Mouse (Mus musculus): ENCODE data around the gene Epha8. TPM values are rescaled to one million over a fixed set of nuclear protein-coding genes. Genes with fewer than 3 reads are reported as not detected.

The Epha8 gene
- polyA plus RNA-seq, 1 experiment from 2014 or later, result 1.1 TPM

DNA sequence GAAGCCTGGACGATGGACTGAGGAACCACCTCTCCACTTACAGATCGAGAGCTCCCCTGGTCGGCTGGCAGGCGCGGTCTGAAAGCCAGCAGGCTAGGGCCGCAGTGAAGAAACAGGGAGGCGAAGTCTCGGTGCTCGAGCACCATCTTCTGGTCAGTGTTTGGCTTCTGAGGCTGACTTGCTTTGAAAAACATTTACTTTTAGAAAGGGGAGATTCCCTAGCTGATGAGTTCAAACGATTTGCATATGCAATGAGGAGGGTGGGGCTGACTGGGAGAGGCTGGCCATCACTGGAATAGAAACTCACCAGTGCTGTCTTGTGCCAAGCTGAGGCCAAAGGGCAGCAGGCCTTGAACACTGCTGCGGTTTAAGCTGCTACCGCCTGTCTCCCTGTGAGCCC lies 24.7 kb upstream of the Epha8 start:
- ATAC-seq (replicated peaks; ENCODE audit: low FRiP score, low TSS enrichment, low read depth), result 0 out of 2 replicates have a peak, but pooled peaks have one; percentile 60
- WGBS, result 6% methylated on average over 12 of the region's 12 CpGs
- no peak overlapping the region for H3K27ac ChIP-seq (ENCODE audit: low read depth)

DNA sequence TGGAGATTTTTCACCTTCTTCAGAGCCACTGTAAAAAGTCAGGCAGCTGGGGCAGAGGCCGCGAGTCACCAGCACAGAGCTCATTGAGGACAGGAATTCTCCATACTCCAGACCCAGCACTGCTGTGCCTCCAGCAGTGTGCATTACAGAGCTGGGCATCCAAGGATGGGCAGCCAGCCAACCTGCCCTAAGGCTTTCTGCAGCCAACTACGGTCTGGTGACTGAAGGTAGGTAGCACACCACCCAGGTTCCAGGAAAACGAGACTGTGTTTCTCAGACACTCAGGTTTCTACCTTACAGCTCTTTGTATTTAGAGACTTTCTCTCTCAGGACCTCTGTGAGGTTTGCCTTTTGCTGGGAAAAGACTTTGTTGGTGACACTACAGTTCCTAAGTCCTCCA lies 24.3 kb upstream of the Epha8 start:
- Histone ChIP-seq H3K4me3 (ENCODE audit: low read depth, low read length) (no peak overlapping the region), H3K27ac (ENCODE audit: low read depth) (no peak overlapping the region), H3K4me1 (replicated peaks; ENCODE audit: control insufficient read depth, insufficient read depth, low read length) (no peaks in the 10 kb centered on the region), H3K4me2 (ENCODE audit: low read length) (no peak overlapping the region), H3K9ac (ENCODE audit: low read length) (no peak overlapping the region), H3K36me3 (ENCODE audit: control insufficient read depth, insufficient read depth, low read length) (0 out of 2 replicates have a peak, but pooled peaks cover 2% of the 10 kb centered on the region), H3K9me3 (ENCODE audit: control insufficient read depth, low read length) (no peaks in the 10 kb centered on the region), H3K27me3 (replicated peaks; ENCODE audit: control insufficient read depth, insufficient read depth, low read length) (peaks cover 4% of the 10 kb centered on the region; the same call in 1 of the 2 replicates)
- WGBS, result 73% methylated on average over 4 of the region's 4 CpGs
- DNase-seq (ENCODE audit: low spot score) (no peak), ATAC-seq (replicated peaks; ENCODE audit: low FRiP score, low TSS enrichment, low read depth) (no peak)

More for the DNA sequence above, 24.7 kb upstream of the Epha8 start:
- no peak overlapping the region for H3K4me2 ChIP-seq (ENCODE audit: low read length)
- no peaks in the 10 kb centered on the region for H3K4me1 ChIP-seq (replicated peaks; ENCODE audit: control insufficient read depth, insufficient read depth, low read length)
- DNase-seq (ENCODE audit: low spot score), result peak; percentile 78
- H3K36me3 ChIP-seq (ENCODE audit: control insufficient read depth, insufficient read depth, low read length), result peaks cover 6% of the 10 kb centered on the region; the same call in 1 of the 2 replicates
- H3K27me3 ChIP-seq (replicated peaks; ENCODE audit: control insufficient read depth, insufficient read depth, low read length), result peaks cover 4% of the 10 kb centered on the region; the same call in 1 of the 2 replicates
- H3K4me3 ChIP-seq (ENCODE audit: low read depth, low read length), result no peak overlapping the region
- no peaks in the 10 kb centered on the region for H3K9me3 ChIP-seq (ENCODE audit: control insufficient read depth, low read length)
- no peak overlapping the region for H3K9ac ChIP-seq (ENCODE audit: low read length)

DNA sequence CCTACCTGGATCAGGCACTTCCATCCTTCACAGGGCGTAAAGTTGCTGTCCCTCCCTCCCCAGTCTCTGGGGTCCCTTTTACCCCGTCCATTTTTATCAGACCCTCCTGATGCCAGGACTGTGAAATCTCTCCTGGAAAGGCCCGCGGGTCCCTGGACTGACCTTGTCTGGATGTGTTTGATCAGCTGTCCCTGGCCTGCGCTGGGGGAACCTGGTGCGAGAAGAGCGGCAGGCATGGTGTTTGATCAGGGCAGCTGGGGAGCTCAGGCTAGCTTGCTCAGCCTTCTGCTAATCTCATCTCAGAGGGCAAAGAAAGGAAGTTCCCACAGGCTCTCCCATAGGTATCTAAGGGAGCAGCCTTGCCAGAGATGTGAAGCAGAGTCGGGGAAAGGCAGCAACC lies 20.6 kb upstream of the Epha8 start:
- 45% methylated on average over 8 of the region's 8 CpGs for WGBS
- ATAC-seq (replicated peaks; ENCODE audit: low FRiP score, low TSS enrichment, low read depth) (no peak), DNase-seq (ENCODE audit: low spot score) (no peak)
- H3K27ac ChIP-seq (ENCODE audit: low read depth), result no peak overlapping the region
- H3K4me1 ChIP-seq (replicated peaks; ENCODE audit: control insufficient read depth, insufficient read depth, low read length), result no peaks in the 10 kb centered on the region
- no peak overlapping the region for H3K4me2 ChIP-seq (ENCODE audit: low read length)
- H3K27me3 ChIP-seq (replicated peaks; ENCODE audit: control insufficient read depth, insufficient read depth, low read length), result peaks cover 4% of the 10 kb centered on the region; the same call in 1 of the 2 replicates
- no peaks in the 10 kb centered on the region for H3K9me3 ChIP-seq (ENCODE audit: control insufficient read depth, low read length)
- no peak overlapping the region for H3K4me3 ChIP-seq (ENCODE audit: low read depth, low read length)
- H3K36me3 ChIP-seq (ENCODE audit: control insufficient read depth, insufficient read depth, low read length), result no peaks in the 10 kb centered on the region
- no peak overlapping the region for H3K9ac ChIP-seq (ENCODE audit: low read length)

DNA sequence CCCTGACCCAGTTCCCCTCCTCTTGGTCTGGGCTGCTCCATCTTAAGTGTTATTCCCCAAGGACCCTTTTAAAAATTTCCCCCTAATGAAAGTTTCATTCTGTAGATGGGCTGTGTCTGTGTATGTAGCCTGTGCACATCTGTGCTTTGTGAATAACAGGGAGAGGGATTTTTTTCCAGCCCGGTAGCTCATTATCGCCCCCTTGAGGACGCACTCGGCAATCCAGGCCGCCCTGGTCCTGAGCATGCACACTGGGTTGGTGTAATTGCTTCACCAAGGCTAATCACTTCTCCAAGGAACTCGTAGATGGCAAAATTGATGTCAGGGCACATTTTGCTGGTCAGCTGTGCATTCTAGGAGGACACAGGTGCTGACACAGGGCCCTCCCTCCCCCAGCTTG lies 14.3 kb upstream of the Epha8 start:
- Histone ChIP-seq H3K4me2 (ENCODE audit: low read length) (no peak overlapping the region), H3K4me3 (ENCODE audit: low read depth, low read length) (no peak overlapping the region), H3K9me3 (ENCODE audit: control insufficient read depth, low read length) (no peaks in the 10 kb centered on the region), H3K27ac (ENCODE audit: low read depth) (no peak overlapping the region), H3K27me3 (replicated peaks; ENCODE audit: control insufficient read depth, insufficient read depth, low read length) (peaks cover 33% of the 10 kb centered on the region; the same call in 1 of the 2 replicates), H3K4me1 (replicated peaks; ENCODE audit: control insufficient read depth, insufficient read depth, low read length) (peaks cover 9% of the 10 kb centered on the region; the same call in 1 of the 2 replicates), H3K36me3 (ENCODE audit: control insufficient read depth, insufficient read depth, low read length) (no peaks in the 10 kb centered on the region), H3K9ac (ENCODE audit: low read length) (no peak overlapping the region)
- ATAC-seq (replicated peaks; ENCODE audit: low FRiP score, low TSS enrichment, low read depth) (no peak), DNase-seq (ENCODE audit: low spot score) (peak; percentile 85)
- WGBS, result 9% methylated on average over 6 of the region's 6 CpGs

DNA sequence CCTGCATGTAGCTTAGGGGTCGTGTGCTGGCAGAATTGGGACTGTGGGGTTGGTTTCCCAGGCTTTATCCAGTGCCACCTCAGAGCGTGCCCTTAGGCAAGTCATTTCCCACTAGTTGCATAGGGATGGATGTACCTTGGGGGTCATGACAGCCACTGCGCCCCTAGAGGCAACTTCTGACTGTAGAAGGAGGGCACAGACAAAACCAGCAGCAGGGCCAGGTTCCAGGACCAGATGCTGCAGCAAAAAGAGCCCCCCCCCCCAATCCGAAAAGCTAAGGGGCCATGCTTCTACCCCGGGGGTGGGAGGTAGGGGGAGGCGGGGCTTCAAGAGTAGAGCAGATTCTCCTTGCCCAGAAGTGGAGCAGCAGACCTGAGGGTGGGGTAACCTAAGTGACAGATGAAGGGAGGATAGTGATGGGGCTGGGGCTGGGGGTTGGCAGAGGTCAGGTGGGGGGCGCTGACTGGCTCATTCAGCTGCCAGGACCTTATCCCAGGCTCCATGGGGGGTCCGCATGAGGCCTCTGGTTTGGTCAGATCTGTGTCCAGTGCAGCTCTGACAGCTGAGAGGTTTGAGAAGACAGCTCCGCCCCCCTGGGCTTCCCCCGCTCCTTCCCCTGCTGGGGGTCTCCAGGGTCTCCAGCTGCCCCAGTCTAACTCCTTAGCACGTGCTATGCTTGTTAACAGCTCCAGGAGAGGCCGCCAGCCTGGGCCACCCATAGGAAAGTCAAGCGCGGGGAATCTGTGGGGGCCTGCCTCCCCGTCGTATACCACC lies 13.1 kb upstream of the Epha8 start:
- ATAC-seq (replicated peaks; ENCODE audit: low FRiP score, low TSS enrichment, low read depth) (no peak), DNase-seq (ENCODE audit: low spot score) (no peak)
- 38% methylated on average over 16 of the region's 16 CpGs for WGBS
- H3K4me3 ChIP-seq (ENCODE audit: low read depth, low read length), result no peak overlapping the region
- H3K9me3 ChIP-seq (ENCODE audit: control insufficient read depth, low read length), result no peaks in the 10 kb centered on the region
- no peak overlapping the region for H3K4me2 ChIP-seq (ENCODE audit: low read length)
- H3K27me3 ChIP-seq (replicated peaks; ENCODE audit: control insufficient read depth, insufficient read depth, low read length), result peaks cover 33% of the 10 kb centered on the region; the same call in 1 of the 2 replicates
- H3K9ac ChIP-seq (ENCODE audit: low read length), result no peak overlapping the region
- no peaks in the 10 kb centered on the region for H3K36me3 ChIP-seq (ENCODE audit: control insufficient read depth, insufficient read depth, low read length)
- H3K4me1 ChIP-seq (replicated peaks; ENCODE audit: control insufficient read depth, insufficient read depth, low read length), result peaks cover 14% of the 10 kb centered on the region
- H3K27ac ChIP-seq (ENCODE audit: low read depth), result no peak overlapping the region

DNA sequence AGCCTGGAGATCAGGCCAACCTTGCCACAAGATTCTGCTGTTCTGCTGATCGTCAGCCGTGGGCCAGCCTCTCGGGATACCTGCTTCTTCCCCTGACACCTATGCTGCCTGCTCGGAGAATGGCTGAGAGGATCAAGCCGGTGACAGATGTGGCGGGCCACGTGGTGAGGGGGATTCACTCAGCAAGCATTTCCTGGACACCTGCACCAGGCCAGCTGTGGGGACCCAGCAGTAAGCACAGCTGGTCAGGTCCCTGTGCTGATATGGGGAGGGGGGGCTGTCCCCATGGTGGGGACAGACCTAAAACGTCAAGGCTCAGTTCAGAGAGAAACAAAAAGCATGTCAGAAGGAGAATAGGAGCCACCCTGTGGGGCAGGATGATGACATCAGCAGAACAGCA lies 12.5 kb upstream of the Epha8 start:
- Histone ChIP-seq H3K4me3 (ENCODE audit: low read depth, low read length) (no peak overlapping the region), H3K27ac (ENCODE audit: low read depth) (no peak overlapping the region), H3K4me1 (replicated peaks; ENCODE audit: control insufficient read depth, insufficient read depth, low read length) (peaks cover 19% of the 10 kb centered on the region), H3K9me3 (ENCODE audit: control insufficient read depth, low read length) (no peaks in the 10 kb centered on the region), H3K36me3 (ENCODE audit: control insufficient read depth, insufficient read depth, low read length) (no peaks in the 10 kb centered on the region), H3K4me2 (ENCODE audit: low read length) (no peak overlapping the region), H3K27me3 (replicated peaks; ENCODE audit: control insufficient read depth, insufficient read depth, low read length) (peaks cover 34% of the 10 kb centered on the region; the same call in 1 of the 2 replicates), H3K9ac (ENCODE audit: low read length) (no peak overlapping the region)
- ATAC-seq (replicated peaks; ENCODE audit: low FRiP score, low TSS enrichment, low read depth), result no peak
- 58% methylated on average over 8 of the region's 8 CpGs for WGBS
- DNase-seq (ENCODE audit: low spot score), result no peak

DNA sequence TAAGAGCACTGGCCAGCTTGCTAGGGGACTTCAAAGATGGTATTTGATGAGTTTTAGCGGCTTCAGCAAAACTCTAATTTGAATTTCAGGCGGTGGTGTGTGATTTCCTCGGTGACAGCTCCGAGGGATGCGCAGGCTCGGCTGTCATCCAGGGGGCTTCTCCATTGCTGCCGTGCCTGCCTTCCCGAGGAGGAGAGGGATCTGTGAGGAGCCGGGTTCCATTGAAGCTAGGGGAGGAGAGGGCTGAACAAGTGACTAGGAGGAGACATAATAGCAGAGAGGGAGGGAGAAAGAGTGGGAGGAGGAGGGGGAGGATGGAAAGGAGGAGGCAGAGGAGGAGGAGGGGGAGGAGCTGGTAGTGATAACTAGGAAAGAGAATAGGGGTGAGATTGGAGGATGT lies 10.9 kb upstream of the Epha8 start:
- WGBS, result 24% methylated on average over 9 of the region's 9 CpGs
- DNase-seq (ENCODE audit: low spot score) (no peak), ATAC-seq (replicated peaks; ENCODE audit: low FRiP score, low TSS enrichment, low read depth) (no peak)
- H3K9ac ChIP-seq (ENCODE audit: low read length), result no peak overlapping the region
- H3K27me3 ChIP-seq (replicated peaks; ENCODE audit: control insufficient read depth, insufficient read depth, low read length), result peaks cover 36% of the 10 kb centered on the region; the same call in 1 of the 2 replicates
- no peak overlapping the region for H3K4me3 ChIP-seq (ENCODE audit: low read depth, low read length)
- H3K9me3 ChIP-seq (ENCODE audit: control insufficient read depth, low read length), result no peaks in the 10 kb centered on the region
- peaks cover 19% of the 10 kb centered on the region for H3K4me1 ChIP-seq (replicated peaks; ENCODE audit: control insufficient read depth, insufficient read depth, low read length)
- no peaks in the 10 kb centered on the region for H3K36me3 ChIP-seq (ENCODE audit: control insufficient read depth, insufficient read depth, low read length)
- H3K27ac ChIP-seq (ENCODE audit: low read depth), result no peak overlapping the region
- no peak overlapping the region for H3K4me2 ChIP-seq (ENCODE audit: low read length)

DNA sequence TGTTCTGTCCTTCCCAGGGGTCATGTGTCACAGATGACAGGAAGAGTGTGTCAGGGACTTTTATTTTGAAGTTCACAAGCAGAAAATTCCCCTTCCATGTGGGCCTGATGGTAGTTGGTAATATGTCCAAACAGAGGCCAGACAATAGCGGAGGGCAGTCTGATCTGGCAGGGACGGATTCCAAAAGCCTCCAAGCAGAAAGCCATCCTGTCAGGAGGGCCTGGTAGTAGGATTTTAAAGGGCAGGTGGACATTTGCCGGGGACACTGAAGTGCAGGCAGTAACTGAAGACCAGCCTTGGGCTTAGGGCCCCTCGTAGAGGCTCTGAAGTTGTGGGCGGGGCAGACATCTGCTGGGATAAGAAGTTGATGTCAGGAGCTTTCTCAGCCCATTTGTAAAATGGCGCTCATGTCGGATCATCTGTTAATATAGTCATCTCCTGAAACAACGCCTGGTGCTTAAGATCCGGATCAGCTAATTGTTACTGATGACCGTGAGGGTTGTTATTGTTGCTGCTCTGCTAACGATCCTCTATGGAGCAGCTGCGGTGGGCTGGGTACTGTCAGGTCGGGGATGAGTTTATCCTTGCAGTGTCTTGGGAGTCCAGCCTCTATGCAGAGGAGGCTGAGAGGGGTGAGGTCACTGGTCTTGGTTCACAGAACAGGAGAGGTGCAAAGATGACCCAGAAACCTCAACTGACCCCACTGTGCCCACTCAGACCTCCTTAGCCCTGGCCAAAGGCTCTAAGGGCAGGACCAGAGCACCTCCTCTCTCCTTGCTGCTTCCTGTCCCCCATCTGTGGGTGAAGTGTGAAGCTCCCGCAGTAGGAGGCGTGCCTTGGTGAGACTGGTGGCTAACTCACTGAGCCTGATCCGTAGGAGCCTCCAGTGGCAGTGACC lies 10.1 kb upstream of the Epha8 start:
- Histone ChIP-seq H3K4me2 (ENCODE audit: low read length) (no peak overlapping the region), H3K27me3 (replicated peaks; ENCODE audit: control insufficient read depth, insufficient read depth, low read length) (peaks cover 36% of the 10 kb centered on the region; the same call in 1 of the 2 replicates), H3K9me3 (ENCODE audit: control insufficient read depth, low read length) (no peaks in the 10 kb centered on the region), H3K4me3 (ENCODE audit: low read depth, low read length) (no peak overlapping the region), H3K9ac (ENCODE audit: low read length) (no peak overlapping the region), H3K36me3 (ENCODE audit: control insufficient read depth, insufficient read depth, low read length) (no peaks in the 10 kb centered on the region), H3K27ac (ENCODE audit: low read depth) (no peak overlapping the region), H3K4me1 (replicated peaks; ENCODE audit: control insufficient read depth, insufficient read depth, low read length) (peaks cover 25% of the 10 kb centered on the region)
- ATAC-seq (replicated peaks; ENCODE audit: low FRiP score, low TSS enrichment, low read depth) (no peak), DNase-seq (ENCODE audit: low spot score) (no peak)
- WGBS, result 27% methylated on average over 16 of the region's 16 CpGs

Measured in intestine, embryonic 14.5 days (tissue).